Mouse (Mus musculus) ES-Bruce4 (cell line): ENCODE measurements around the gene Pla2g16. TPM values are rescaled to one million over a fixed set of nuclear protein-coding genes. Genes with fewer than 3 reads are reported as not detected.

Experiments used
- H3K27ac ChIP-seq: 2 replicates; pipeline ENCODE4 v1.5.1; 2012; ENCODE audit warnings: low read length, inconsistent platforms; ENCODE audit not compliant: insufficient read depth
- H3K27me3 ChIP-seq: 2 replicates; pipeline ENCODE4 v1.6.1; 2012; ENCODE audit warnings: mild to moderate bottlenecking, low read length, inconsistent platforms; ENCODE audit not compliant: control insufficient read depth, poor library complexity, insufficient read depth, severe bottlenecking
- H3K36me3 ChIP-seq: 2 replicates; pipeline ENCODE4 v1.6.1; 2012; ENCODE audit warnings: inconsistent platforms, mild to moderate bottlenecking, low read length, moderate library complexity; ENCODE audit not compliant: control insufficient read depth, poor library complexity, insufficient read depth, severe bottlenecking
- H3K4me1 ChIP-seq: one replicate; pipeline ENCODE4 v1.8.1; 2011; ENCODE audit warnings: low read length; ENCODE audit not compliant: control insufficient read depth, insufficient read depth
- H3K4me3 ChIP-seq: 2 replicates; pipeline ENCODE4 v1.5.1; 2011; ENCODE audit warnings: low read depth, mild to moderate bottlenecking, low read length
- H3K9ac ChIP-seq: 2 replicates; pipeline ENCODE4 v1.6.1; 2012; ENCODE audit warnings: low read depth, mild to moderate bottlenecking, inconsistent platforms; ENCODE audit not compliant: poor library complexity, severe bottlenecking
- H3K9me3 ChIP-seq: replicated peaks from 2 replicates; pipeline ENCODE4 v1.6.1; 2012; ENCODE audit warnings: mild to moderate bottlenecking, low read length, inconsistent platforms; ENCODE audit not compliant: control insufficient read depth, poor library complexity, insufficient read depth, severe bottlenecking
- CTCF ChIP-seq: IDR thresholded peaks from one replicate; pipeline ENCODE4 v1.8.1; 2011; ENCODE audit warnings: low read depth, low read length
- EP300 ChIP-seq: IDR thresholded peaks from 2 replicates; pipeline ENCODE4 v1.6.1; 2011; ENCODE audit warnings: low read depth, low read length; ENCODE audit not compliant: insufficient read depth
- POLR2A ChIP-seq: IDR thresholded peaks from one replicate; pipeline ENCODE4 v1.8.1; 2011; ENCODE audit warnings: low read length; ENCODE audit not compliant: insufficient read depth
- polyA plus RNA-seq: library from polyadenylated mRNA; stranded (reverse); fragments of >200 nt; gene quantifications from 2 replicates; pipeline ENCODE4 v1.2.4, GENCODE M21; 2011; ENCODE audit warnings: low read depth; ENCODE audit not compliant: missing spikeins, insufficient read depth, insufficient read length

Pla2g16 gene
- polyA plus RNA-seq, 1 experiment = 10.5 TPM

DNA sequence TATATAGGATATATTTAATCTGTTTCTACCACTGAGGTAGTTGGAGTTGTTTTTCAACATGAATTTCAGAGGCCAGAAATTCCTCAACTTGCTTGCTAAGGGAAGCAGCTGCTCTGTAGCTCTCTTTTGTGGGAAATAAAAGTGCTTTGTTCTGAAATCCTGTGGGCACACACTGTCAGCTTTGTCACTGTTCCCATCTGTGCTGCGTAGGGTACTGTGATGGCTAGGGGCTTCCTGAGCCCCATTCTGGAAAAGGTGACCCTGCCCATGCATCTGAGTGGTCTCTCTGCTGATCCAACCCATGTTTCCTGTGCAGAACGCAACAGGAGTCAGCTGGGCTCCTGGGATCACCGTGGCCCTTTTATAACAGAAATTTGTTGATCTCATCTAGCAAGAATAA, 9.6 kb downstream of the Pla2g16 start:
- Histone ChIP-seq H3K4me1 (no peaks in the 10 kb centered on the region), H3K4me3 (no peak overlapping the region), H3K9me3 (no peaks in the 10 kb centered on the region), H3K9ac (no peak overlapping the region), H3K27me3 (no peaks in the 10 kb centered on the region), H3K36me3 (no peaks in the 10 kb centered on the region), H3K27ac (no peak overlapping the region)
- TF ChIP-seq POLR2A (no peak), CTCF (no peak), EP300 (no peak)

DNA sequence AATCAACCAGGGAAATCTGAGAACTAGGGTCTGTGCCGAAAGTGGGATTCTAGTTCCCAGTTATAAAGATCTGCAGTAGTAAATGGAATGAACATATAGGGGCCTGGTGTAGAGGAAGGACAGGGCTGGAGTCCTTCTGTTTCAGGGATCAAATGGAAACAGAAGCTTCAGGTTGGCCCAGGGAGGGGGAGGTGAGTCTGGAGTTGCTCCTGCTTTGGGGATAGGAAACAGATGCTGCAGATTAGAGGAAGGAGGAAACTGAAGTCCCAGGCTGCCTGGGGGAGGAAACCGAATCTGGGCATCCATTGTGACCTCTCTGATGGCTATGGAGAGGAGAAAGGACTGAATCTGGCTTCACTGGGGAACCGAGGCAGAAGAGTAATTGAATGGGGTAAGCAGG, 11.1 kb downstream of the Pla2g16 start:
- no peak for TF ChIP-seq CTCF
- TF ChIP-seq EP300 = no peak
- no peak for TF ChIP-seq POLR2A
- Histone ChIP-seq H3K4me1 (no peaks in the 10 kb centered on the region), H3K9me3 (no peaks in the 10 kb centered on the region), H3K36me3 (no peaks in the 10 kb centered on the region), H3K27ac (no peak overlapping the region), H3K27me3 (no peaks in the 10 kb centered on the region), H3K4me3 (no peak overlapping the region), H3K9ac (no peak overlapping the region)

DNA sequence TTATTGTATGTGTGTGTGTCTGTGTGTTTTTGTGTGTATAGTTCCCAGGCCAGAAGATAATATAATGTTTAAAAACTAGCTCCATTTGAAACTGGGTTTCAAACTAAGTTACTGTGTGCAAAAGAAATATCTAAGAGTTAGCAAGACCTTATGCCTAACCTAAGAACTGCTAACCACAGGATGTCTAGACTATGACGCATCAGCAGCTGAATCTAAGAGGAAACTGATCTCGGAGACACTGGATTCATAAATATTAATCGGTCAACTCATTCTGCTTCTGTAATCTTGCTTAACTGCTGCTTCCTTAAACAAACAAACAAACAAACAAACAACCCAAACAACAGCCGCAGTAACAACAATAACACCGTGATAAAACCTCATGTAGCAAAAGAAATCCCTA, 12.4 kb downstream of the Pla2g16 start:
- Histone ChIP-seq H3K4me1 (no peaks in the 10 kb centered on the region), H3K27me3 (no peaks in the 10 kb centered on the region), H3K9me3 (no peaks in the 10 kb centered on the region), H3K4me3 (no peak overlapping the region), H3K9ac (no peak overlapping the region), H3K36me3 (no peaks in the 10 kb centered on the region), H3K27ac (no peak overlapping the region)
- no peak for TF ChIP-seq EP300
- TF ChIP-seq CTCF = no peak
- TF ChIP-seq POLR2A = no peak

DNA sequence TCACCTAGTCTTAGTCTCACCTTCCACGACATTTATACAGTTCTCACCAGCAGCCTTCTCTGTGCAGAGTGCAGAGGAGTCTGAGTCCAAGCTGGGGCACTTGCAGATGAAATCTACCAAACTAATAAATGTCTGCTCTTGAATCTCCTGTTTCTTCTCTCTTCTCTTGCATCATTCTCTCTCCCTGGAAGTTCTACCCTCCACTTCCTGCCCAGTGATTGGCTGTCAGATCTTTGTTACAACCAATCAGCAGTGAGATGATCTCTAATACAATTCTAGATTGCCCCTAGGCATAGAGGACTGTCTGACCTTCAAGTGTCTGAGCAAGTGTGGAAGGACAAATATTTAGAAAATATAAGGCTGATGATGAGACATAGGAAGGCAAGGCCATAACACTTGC, 18.9 kb downstream of the Pla2g16 start:
- TF ChIP-seq CTCF (no peak), EP300 (no peak), POLR2A (no peak)

DNA sequence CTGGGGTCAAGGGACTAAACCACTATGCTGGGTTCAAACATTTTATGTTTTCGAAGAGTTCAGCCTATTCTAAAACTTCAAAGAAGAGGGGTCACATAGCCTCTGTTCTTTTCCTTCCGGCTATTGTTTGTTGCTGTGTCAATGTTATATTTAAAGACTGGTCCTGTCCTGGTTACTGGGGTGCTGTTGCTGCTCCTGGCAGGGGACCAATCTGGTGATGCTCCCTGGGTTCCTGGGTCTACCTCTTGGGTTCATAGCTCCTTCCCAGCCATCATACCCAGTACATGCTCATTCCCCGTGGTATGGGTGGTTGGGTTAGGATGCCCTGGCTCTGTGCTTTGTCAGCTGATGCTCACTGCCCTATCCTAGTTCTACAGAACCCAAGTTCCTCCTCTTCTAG, 20.5 kb downstream of the Pla2g16 start:
- TF ChIP-seq POLR2A = no peak
- TF ChIP-seq EP300 = no peak
- TF ChIP-seq CTCF = no peak
- Histone ChIP-seq H3K9ac (no peak overlapping the region), H3K9me3 (no peaks in the 10 kb centered on the region), H3K36me3 (no peaks in the 10 kb centered on the region), H3K4me1 (no peaks in the 10 kb centered on the region), H3K27ac (no peak overlapping the region), H3K27me3 (no peaks in the 10 kb centered on the region), H3K4me3 (no peak overlapping the region)

More for the DNA sequence above, 18.9 kb downstream of the Pla2g16 start:
- no peak overlapping the region for H3K4me3 ChIP-seq
- no peaks in the 10 kb centered on the region for H3K36me3 ChIP-seq
- no peaks in the 10 kb centered on the region for H3K4me1 ChIP-seq
- no peaks in the 10 kb centered on the region for H3K27me3 ChIP-seq
- no peaks in the 10 kb centered on the region for H3K9me3 ChIP-seq
- H3K9ac ChIP-seq = no peak overlapping the region
- H3K27ac ChIP-seq = no peak overlapping the region

DNA sequence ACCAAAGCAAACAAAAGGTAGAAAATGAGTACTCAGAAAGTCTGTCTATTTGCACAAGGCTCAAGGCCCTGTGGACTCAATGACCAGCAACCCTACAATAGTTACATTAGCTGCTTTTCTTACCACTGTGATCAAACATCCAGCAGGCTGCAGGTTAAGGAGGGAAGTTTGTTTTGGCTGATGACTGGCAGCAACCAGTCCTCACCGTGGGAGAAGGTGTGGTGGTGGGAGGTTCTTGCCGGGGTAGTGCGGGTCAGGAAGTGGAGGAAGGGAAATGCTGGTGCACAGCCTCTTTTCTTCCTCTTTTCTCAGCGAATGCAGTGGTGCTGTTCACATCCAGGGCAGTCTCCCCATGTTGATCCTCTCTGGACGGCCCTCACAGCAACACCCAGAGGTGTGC, 23.8 kb downstream of the Pla2g16 start:
- H3K27ac ChIP-seq = peak overlapping the region; percentile 23; the same call in 1 of the 2 replicates
- no peaks in the 10 kb centered on the region for H3K9me3 ChIP-seq
- peaks cover 8% of the 10 kb centered on the region for H3K4me1 ChIP-seq
- H3K27me3 ChIP-seq = no peaks in the 10 kb centered on the region
- TF ChIP-seq EP300 = no peak
- no peak for TF ChIP-seq CTCF
- no peaks in the 10 kb centered on the region for H3K36me3 ChIP-seq
- H3K9ac ChIP-seq = no peak overlapping the region
- no peak overlapping the region for H3K4me3 ChIP-seq
